Mouse (Mus musculus) stomach, embryonic 15.5 days (tissue): ENCODE data around the gene 7420426K07Rik. TPM values are rescaled to one million over a fixed set of nuclear protein-coding genes. Genes with fewer than 3 reads are reported as not detected.

Experiments
- ATAC-seq: fragments of 200-750 bp; cut with Nextera tagmentation; 2 replicates; pipeline ENCODE4 v1.8.0; 2017; ENCODE audit warnings: low read depth, moderate number of reproducible peaks, moderate TSS enrichment; ENCODE audit not compliant: insufficient read depth, low FRiP score
- H3K27ac ChIP-seq: fragments of 300-500 bp; sonication (generic); 2 replicates; pipeline ENCODE4 v1.5.1; 2015; ENCODE audit warnings: mild to moderate bottlenecking, inconsistent platforms
- H3K27me3 ChIP-seq: fragments of 300-500 bp; sonication (generic); replicated peaks from 2 replicates; pipeline ENCODE4 v1.6.1; 2015; ENCODE audit warnings: inconsistent platforms
- H3K36me3 ChIP-seq: fragments of 300-500 bp; sonication (generic); 2 replicates; pipeline ENCODE4 v1.6.1; 2015; ENCODE audit warnings: inconsistent platforms
- H3K4me1 ChIP-seq: fragments of 300-500 bp; sonication (generic); 2 replicates; pipeline ENCODE4 v1.6.1; 2015; ENCODE audit warnings: inconsistent platforms
- H3K4me2 ChIP-seq: fragments of 300-500 bp; sonication (generic); 2 replicates; pipeline ENCODE4 v1.6.1; 2015; ENCODE audit warnings: mild to moderate bottlenecking, inconsistent platforms
- H3K4me3 ChIP-seq: fragments of 300-500 bp; sonication (generic); replicated peaks from 2 replicates; pipeline ENCODE4 v1.5.1; 2015; ENCODE audit warnings: inconsistent platforms
- H3K9ac ChIP-seq: fragments of 300-500 bp; sonication (generic); 2 replicates; pipeline ENCODE4 v1.6.1; 2015; ENCODE audit warnings: inconsistent platforms
- H3K9me3 ChIP-seq: fragments of 300-500 bp; sonication (generic); 2 replicates; pipeline ENCODE4 v1.6.1; 2016; ENCODE audit warnings: inconsistent platforms
- WGBS: fragments of 180-500 bp; shearing (Covaris S2); methylation state at CpG from one replicate; pipeline ENCODE4 v1.1.7; 2015; 5-methylcytosine and 5-hydroxymethylcytosine counted together
- polyA plus RNA-seq: library from polyadenylated mRNA; unstranded; fragments of >200 nt; fragmentation: Nextera tagmentation; extraction: Ambion mirVana; gene quantifications from 2 replicates; pipeline ENCODE4 v1.2.1, GENCODE M21; 2015

Gene 7420426K07Rik
- polyA plus RNA-seq, 1 experiment from 2014 or later = not detected

DNA sequence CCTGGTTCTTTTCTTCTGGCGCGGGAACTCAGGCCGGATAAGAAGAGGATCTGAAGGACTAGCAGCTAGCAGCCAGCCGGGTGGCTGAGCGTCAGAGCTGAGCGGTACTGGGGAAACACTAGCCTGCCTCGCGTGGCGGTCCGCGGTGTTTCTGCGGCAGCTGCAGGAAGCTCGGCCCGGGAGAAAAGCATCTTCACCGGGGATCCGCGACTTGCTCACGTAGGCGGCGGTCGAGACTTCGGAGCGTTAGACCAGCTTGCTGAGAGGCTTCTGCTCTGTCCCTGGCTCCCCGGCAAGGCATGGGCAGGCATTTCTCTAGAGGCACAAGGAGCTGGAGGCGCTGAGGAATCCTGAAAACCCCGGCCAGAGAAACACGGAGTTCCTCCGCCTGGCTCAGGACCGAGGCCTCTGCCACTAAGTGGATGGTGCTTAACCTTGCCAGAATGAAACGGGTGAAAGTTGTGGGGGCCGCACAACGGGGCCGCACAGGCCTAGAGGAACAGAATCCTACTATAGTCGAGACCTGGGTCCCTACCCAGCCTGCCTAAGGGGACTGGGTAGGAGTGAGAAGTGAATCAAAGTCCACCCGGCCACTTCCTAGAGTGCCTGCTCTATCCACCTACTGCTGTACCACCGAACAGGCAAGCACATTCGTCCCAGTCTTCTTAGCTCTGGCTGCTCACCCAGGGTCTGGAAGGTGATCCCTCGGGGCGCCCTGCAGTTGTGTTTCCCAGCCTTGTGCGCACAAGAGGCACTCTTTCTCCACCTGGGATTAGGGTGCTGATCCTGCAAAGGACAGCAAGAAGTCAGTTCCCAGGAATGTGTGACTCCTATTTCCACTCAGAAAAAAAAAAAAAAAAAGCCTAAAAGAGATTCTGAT is 49.5 kb downstream of the 7420426K07Rik start:
- Histone ChIP-seq H3K27me3 (peaks cover 76% of the 10 kb centered on the region), H3K9ac (no peak overlapping the region), H3K9me3 (no peaks in the 10 kb centered on the region), H3K4me2 (peak overlapping the region; percentile 19; the same call in 1 of the 2 replicates), H3K36me3 (no peaks in the 10 kb centered on the region), H3K27ac (no peak overlapping the region), H3K4me3 (no peak overlapping the region), H3K4me1 (peaks cover 27% of the 10 kb centered on the region)
- 1% methylated on average over 39 of the region's 40 CpGs for WGBS
- ATAC-seq = no peak

GRCm38 (mm10) chr9:98953291-98953690 is 50.4 kb downstream of the 7420426K07Rik start:
- WGBS = 7% methylated on average over 4 of the region's 4 CpGs
- Histone ChIP-seq H3K36me3 (no peaks in the 10 kb centered on the region), H3K4me1 (peaks cover 27% of the 10 kb centered on the region), H3K9me3 (no peaks in the 10 kb centered on the region), H3K27ac (no peak overlapping the region), H3K9ac (no peak overlapping the region), H3K27me3 (peaks cover 84% of the 10 kb centered on the region), H3K4me3 (no peak overlapping the region), H3K4me2 (no peak overlapping the region)
- ATAC-seq = no peak

- 6% methylated on average over 9 of the region's 9 CpGs for WGBS
- Histone ChIP-seq H3K27ac (no peak overlapping the region), H3K36me3 (no peaks in the 10 kb centered on the region), H3K9ac (no peak overlapping the region), H3K9me3 (no peaks in the 10 kb centered on the region), H3K27me3 (peaks cover 87% of the 10 kb centered on the region), H3K4me3 (no peak overlapping the region), H3K4me1 (peaks cover 27% of the 10 kb centered on the region), H3K4me2 (no peak overlapping the region)
- no peak for ATAC-seq
Measured at GRCm38 (mm10) chr9:98953830-98954229, 50.9 kb downstream of the 7420426K07Rik start.

Other genes with a start within 250 kb of the 7420426K07Rik start
- gene Prr23a1, start 60.6 kb upstream of the 7420426K07Rik start, polyA plus RNA-seq = not detected in 2 replicates
- not detected in 2 replicates for gene Prr23a2, start 46.6 kb upstream of the 7420426K07Rik start, polyA plus RNA-seq
- 0.06 TPM in 1 of 2 replicates, not detected in the other for gene Prr23a3, start 38.4 kb upstream of the 7420426K07Rik start, polyA plus RNA-seq
- gene Foxl2, start 52.2 kb downstream of the 7420426K07Rik start, polyA plus RNA-seq = not detected in 2 replicates
- 41.5 and 42.1 TPM in 2 replicates for gene Faim, start 83.3 kb downstream of the 7420426K07Rik start, polyA plus RNA-seq
- gene Gm1123, start 132.6 kb downstream of the 7420426K07Rik start, polyA plus RNA-seq = 2.2 and 2.9 TPM in 2 replicates
- 1.3 TPM in 2 replicates for gene Pik3cb, start 237.5 kb downstream of the 7420426K07Rik start, polyA plus RNA-seq